Mouse (Mus musculus): ENCODE data around the gene Sclt1.
"Not testable (repeated sequence)": the region's sequence is repeated elsewhere in the genome, so short reads cannot be mapped to it uniquely, and the experiment has no call there.

Gene Sclt1

GRCm38 (mm10) chr3:41742278-41742934 is at the start of gene Sclt1, which contains the start of gene D3Ertd751e:
Gene Sclt1 (minus strand): TSS chr3:41742514.
Gene D3Ertd751e (plus strand): TSS chr3:41742611.
- peak; percentile 92 to 94 for DNase-seq

GRCm38 (mm10) chr3:41762091-41762490 is 19.8 kb upstream of the Sclt1 start:
- DNase-seq = no peak

- no peak for DNase-seq
Observed at GRCm38 (mm10) chr3:41754556-41754955, 12.2 kb upstream of the Sclt1 start.

GRCm38 (mm10) chr3:41743436-41743835 is 1.1 kb upstream of the Sclt1 start:
- DNase-seq = no peak

- DNase-seq = no peak
Observed at GRCm38 (mm10) chr3:41741601-41742277, 575 bp downstream of the Sclt1 start.

GRCm38 (mm10) chr3:41695681-41696080 is 46.6 kb downstream of the Sclt1 start:
- DNase-seq = no peak

- no peak for DNase-seq
Observed at GRCm38 (mm10) chr3:41692440-41693142, 49.7 kb downstream of the Sclt1 start.

- not testable (repeated sequence) for DNase-seq
Observed at GRCm38 (mm10) chr3:41690114-41690640, 52.1 kb downstream of the Sclt1 start.

GRCm38 (mm10) chr3:41686396-41686795 is 55.9 kb downstream of the Sclt1 start:
- DNase-seq = no peak

- DNase-seq = no peak
Observed at GRCm38 (mm10) chr3:41682084-41682483, 60.2 kb downstream of the Sclt1 start.

- no peak for DNase-seq
Observed at GRCm38 (mm10) chr3:41676648-41677047, 65.7 kb downstream of the Sclt1 start.

GRCm38 (mm10) chr3:41674778-41675177 is 67.5 kb downstream of the Sclt1 start:
- no peak for DNase-seq

- DNase-seq = no peak
Observed at GRCm38 (mm10) chr3:41655642-41656041, 86.7 kb downstream of the Sclt1 start.

GRCm38 (mm10) chr3:41620971-41621370 is 121.3 kb downstream of the Sclt1 start:
- no peak for DNase-seq

GRCm38 (mm10) chr3:41618488-41618887 is 123.8 kb downstream of the Sclt1 start:
- DNase-seq = no peak

- no peak for DNase-seq
Observed at GRCm38 (mm10) chr3:41618036-41618435, 124.3 kb downstream of the Sclt1 start.

- no peak for DNase-seq
Observed at GRCm38 (mm10) chr3:41614230-41614985, 127.9 kb downstream of the Sclt1 start.

GRCm38 (mm10) chr3:41613706-41614105 is 128.6 kb downstream of the Sclt1 start:
- no peak for DNase-seq

GRCm38 (mm10) chr3:41612211-41612610 is 130.1 kb downstream of the Sclt1 start:
- no peak for DNase-seq

- DNase-seq = no peak
Observed at GRCm38 (mm10) chr3:41609071-41609470, 133.2 kb downstream of the Sclt1 start.

GRCm38 (mm10) chr3:41607467-41607866 is 134.8 kb downstream of the Sclt1 start:
- DNase-seq = no peak

GRCm38 (mm10) chr3:41607050-41607449 is 135.3 kb downstream of the Sclt1 start:
- DNase-seq = no peak

- DNase-seq = no peak
Observed at GRCm38 (mm10) chr3:41606330-41606664, 136.0 kb downstream of the Sclt1 start.

All from thymus, adult 18-20 months (tissue).